Comparison of ENCODE assay signal across 25 mouse cellular contexts in the genomic region with DNA sequence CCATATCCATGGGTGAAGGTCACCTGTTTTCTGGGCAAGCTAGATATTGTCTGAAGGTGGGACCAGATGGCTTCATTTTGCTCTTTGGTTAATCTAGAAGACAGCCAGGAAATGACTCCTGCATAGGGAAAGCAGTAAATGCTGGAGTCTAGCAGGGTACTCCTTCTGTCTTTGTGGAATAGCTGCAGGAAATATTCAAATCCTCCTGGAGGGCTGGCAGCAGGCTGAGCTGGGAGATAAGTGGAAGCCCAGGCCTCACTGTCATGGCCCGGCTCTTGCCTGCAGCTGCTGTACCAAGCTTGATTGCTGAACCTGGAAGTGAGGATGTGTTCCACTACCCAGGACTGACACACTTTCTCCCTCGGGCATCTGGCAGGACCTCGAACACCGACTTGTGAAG.
"Had no signal": no experiment of that assay in that cellular context is flagged by ENCODE, and none has a peak within 500 bp of the region (broad histone marks: within the 10 kb centered on the region; RNA-seq: fewer than 3 reads in every experiment).

No protein-coding gene starts in this region.

- DNase-seq: gastrocnemius, postnatal 14 days; gastrocnemius, postnatal 36 days; heart, adult 18-20 months; heart, postnatal 14 days; heart, postnatal 36 days; kidney, adult 11 months; kidney, adult 2 months; kidney, adult 9 months; kidney, postnatal 14 days; kidney, postnatal 36 days; liver; liver, embryonic 13.5 days; liver, postnatal 0 days had no signal

- H3K4me3 ChIP-seq: heart, embryonic 10.5 days; heart, embryonic 13.5 days; heart, embryonic 15.5 days; hindbrain, embryonic 13.5 days; hindbrain, embryonic 15.5 days; kidney, embryonic 15.5 days; left cerebral cortex, adult 2 months; limb, embryonic 10.5 days; limb, embryonic 12.5 days; liver, embryonic 13.5 days; liver, embryonic 15.5 days had no signal

- H3K27ac ChIP-seq: heart, embryonic 10.5 days; heart, embryonic 13.5 days; heart, embryonic 15.5 days; hindbrain, embryonic 13.5 days; hindbrain, embryonic 15.5 days; hindbrain, postnatal 0 days; kidney, embryonic 15.5 days; kidney, postnatal 0 days; left cerebral cortex, adult 2 months; limb, embryonic 10.5 days; limb, embryonic 12.5 days; liver, embryonic 13.5 days; liver, embryonic 15.5 days had no signal
